Mouse (Mus musculus) forebrain, embryonic 11.5 days (tissue): Measurements from ENCODE around the gene Trim5. TPM values are rescaled to one million over a fixed set of nuclear protein-coding genes. Genes with fewer than 3 reads are reported as not detected.
"Not testable (repeated sequence)": the region's sequence is repeated elsewhere in the genome, so short reads cannot be mapped to it uniquely, and the experiment has no call there.

Experiments
- ATAC-seq: fragments of 200-750 bp; cut with Nextera tagmentation; replicated peaks from 2 replicates; pipeline ENCODE4 v1.8.0; 2017; ENCODE audit warnings: moderate TSS enrichment; ENCODE audit not compliant: low FRiP score
- DNase-seq: peaks from one replicate; pipeline ENCODE4 v3.0.0-alpha.2; 2017; ENCODE audit warnings: low spot score
- H3K27ac ChIP-seq: fragments of 300-500 bp; sonication (generic); 2 replicates; pipeline ENCODE4 v1.5.1; 2014; ENCODE audit warnings: low read depth, low read length
- H3K27me3 ChIP-seq: fragments of 300-500 bp; sonication (generic); 2 replicates; pipeline ENCODE4 v1.6.1; 2014; ENCODE audit warnings: mild to moderate bottlenecking, low read length, mixed read lengths; ENCODE audit not compliant: control insufficient read depth, insufficient read depth
- H3K36me3 ChIP-seq: fragments of 300-500 bp; sonication (generic); 2 replicates; pipeline ENCODE4 v1.6.1; 2014; ENCODE audit warnings: mild to moderate bottlenecking, low read length, moderate library complexity, mixed read lengths; ENCODE audit not compliant: control insufficient read depth, insufficient read depth
- H3K4me1 ChIP-seq: fragments of 300-500 bp; sonication (generic); replicated peaks from 2 replicates; pipeline ENCODE4 v1.6.1; 2014; ENCODE audit warnings: low read length, mixed read lengths; ENCODE audit not compliant: control insufficient read depth, insufficient read depth
- H3K4me2 ChIP-seq: fragments of 300-500 bp; sonication (generic); 2 replicates; pipeline ENCODE4 v1.6.1; 2014; ENCODE audit warnings: low read depth, mild to moderate bottlenecking, low read length, moderate library complexity, mixed read lengths; ENCODE audit not compliant: severe bottlenecking
- H3K4me3 ChIP-seq: fragments of 300-500 bp; sonication (generic); 2 replicates; pipeline ENCODE4 v1.5.1; 2014; ENCODE audit warnings: low read depth, low read length
- H3K9ac ChIP-seq: fragments of 300-500 bp; sonication (generic); 2 replicates; pipeline ENCODE4 v1.6.1; 2014; ENCODE audit warnings: low read length
- H3K9me3 ChIP-seq: fragments of 300-500 bp; sonication (generic); 2 replicates; pipeline ENCODE4 v1.6.1; 2016; ENCODE audit warnings: low read length, mixed read lengths; ENCODE audit not compliant: control insufficient read depth
- WGBS: fragments of 180-500 bp; shearing (Covaris S2); extraction: QIAGEN DNeasy Blood & Tissue Kit; methylation state at CpG from one replicate; pipeline ENCODE4 v1.1.7; 2014; 5-methylcytosine and 5-hydroxymethylcytosine counted together
- polyA plus RNA-seq: library from polyadenylated mRNA; unstranded; fragments of >200 nt; fragmentation: Nextera tagmentation; extraction: Ambion mirVana; gene quantifications from 2 replicates; pipeline ENCODE4 v1.2.1, GENCODE M21; 2014

Gene Trim5
- polyA plus RNA-seq, 1 experiment from 2014 or later, result not detected

DNA sequence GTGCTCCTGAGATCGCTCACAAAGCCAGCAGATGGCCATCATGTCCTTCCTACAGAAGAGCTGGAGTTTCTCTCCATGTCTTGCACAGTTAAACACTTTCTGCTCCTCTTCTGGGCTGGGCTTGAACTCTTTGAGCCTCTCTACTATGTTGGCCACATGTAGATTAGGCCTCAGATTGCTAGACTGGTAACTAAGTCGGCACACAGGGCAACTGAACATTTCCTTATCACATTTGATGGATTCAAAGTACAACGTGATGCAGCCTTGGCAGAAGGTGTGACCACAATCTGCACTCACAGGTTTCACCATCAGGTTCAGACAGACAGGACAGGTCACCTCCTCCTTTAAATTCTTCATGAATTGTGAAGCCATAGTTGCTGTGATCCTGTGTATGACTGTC is 8.5 kb downstream of the Trim5 start:
- not testable (repeated sequence) for H3K36me3 ChIP-seq, H3K4me3 ChIP-seq, ATAC-seq, H3K4me2 ChIP-seq, H3K9me3 ChIP-seq, DNase-seq, H3K27me3 ChIP-seq, H3K4me1 ChIP-seq, H3K9ac ChIP-seq, H3K27ac ChIP-seq
- 89% methylated on average over 3 of the region's 3 CpGs for WGBS

DNA sequence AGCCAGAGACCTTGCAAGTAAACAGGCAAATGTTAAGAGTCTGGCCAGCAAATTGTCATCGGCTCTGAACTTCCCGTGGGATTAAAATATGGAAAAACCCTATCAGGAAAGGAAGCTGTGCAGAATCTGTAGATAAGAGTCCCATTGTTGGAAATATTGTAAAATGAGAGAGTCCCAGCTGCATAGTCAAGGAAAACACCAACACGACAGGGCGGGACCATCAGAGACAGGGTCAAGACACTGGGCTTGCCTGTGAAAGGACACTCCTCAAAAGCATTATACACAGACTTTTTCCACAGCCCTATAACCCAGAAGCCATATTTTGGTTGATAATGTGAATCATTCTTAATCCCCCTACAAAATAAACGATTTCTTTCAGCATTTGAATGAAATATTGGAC is 22.6 kb downstream of the Trim5 start:
- not testable (repeated sequence) for H3K4me1 ChIP-seq, H3K27ac ChIP-seq, DNase-seq, ATAC-seq, H3K4me3 ChIP-seq, H3K9ac ChIP-seq, H3K4me2 ChIP-seq, H3K27me3 ChIP-seq, H3K36me3 ChIP-seq, H3K9me3 ChIP-seq
- WGBS, result 86% methylated on average over 2 of the region's 5 CpGs

DNA sequence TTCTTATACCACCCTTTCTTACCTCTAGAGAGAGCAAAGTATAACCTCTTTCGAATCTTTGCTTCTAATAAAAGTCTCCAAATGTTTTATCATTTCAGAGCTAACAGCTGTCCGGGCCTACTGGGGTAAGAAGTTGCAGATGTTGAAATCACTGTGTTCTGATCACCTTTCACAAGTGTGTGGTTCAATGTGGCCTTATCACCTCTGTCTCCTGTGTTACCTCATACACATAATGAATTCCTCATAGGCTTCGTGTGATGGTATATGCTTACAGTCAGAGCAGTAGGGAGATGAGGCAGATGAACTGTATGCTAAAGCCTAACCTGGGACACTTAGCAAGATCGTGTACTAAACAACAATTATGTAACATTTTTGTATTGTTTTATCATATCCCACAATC is 27.5 kb downstream of the Trim5 start:
- H3K27me3 ChIP-seq, H3K4me3 ChIP-seq, DNase-seq, H3K4me1 ChIP-seq, H3K4me2 ChIP-seq, H3K9ac ChIP-seq, H3K9me3 ChIP-seq, H3K27ac ChIP-seq, ATAC-seq, H3K36me3 ChIP-seq: not testable (repeated sequence)
- WGBS, result 92% methylated on average over 4 of the region's 4 CpGs

DNA sequence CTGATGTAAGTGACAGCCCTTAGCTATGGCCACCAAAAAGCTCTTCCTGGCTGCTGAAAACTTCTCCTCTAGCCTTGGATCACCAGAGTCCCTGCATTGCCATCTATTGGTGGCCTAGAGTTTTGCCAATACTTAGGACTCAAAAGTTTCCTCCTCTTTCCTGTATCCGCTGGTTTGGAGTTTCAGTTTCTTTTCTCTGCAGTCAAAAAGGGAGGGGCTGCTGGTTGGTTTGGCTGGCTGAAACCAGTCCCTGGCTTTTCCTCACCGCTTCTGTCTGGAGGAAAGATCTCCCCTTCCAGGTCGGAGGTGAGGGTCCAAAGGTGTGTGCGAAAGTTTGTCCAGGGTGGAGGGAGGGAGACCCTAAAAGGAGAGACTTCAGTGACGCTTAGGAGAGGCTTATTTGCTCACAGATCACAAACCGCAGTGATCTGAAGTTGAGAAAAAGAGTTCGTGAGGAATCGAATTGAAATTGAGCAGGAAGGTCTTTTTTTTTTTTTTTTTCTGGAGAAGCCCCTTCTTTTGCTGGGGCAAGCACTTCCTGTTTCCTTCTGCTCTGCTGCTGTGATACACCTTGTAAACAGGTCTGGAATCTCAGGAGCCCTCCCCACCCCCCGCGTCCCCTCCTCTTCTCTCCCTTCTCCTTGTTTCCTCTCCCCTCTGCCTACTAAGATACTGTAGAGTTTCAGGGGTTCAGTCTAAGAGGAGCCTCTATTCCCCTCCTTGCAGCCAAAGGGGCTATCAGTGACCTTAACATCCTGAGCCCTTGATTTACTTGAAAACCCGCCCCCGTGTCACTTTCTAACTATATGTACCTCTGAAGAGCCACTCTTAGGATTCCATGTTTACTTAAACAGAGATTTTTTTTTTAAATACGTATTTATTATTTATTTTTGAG is 43.4 kb downstream of the Trim5 start, which contains the start of gene Trim34a:
Gene Trim34a (plus strand): TSS at position 171 of the 895 bp plus-strand sequence.
- H3K4me1 ChIP-seq, result no peaks in the 10 kb centered on the region
- 6% methylated on average over 13 of the region's 13 CpGs for WGBS
- H3K27me3 ChIP-seq, result no peaks in the 10 kb centered on the region
- H3K27ac ChIP-seq, result no peak within 1 kb of the TSS
- ATAC-seq (peak; percentile 76), DNase-seq (peak; percentile 53)
- H3K9ac ChIP-seq, result peak within 1 kb of the TSS; percentile 45; the same call in 1 of the 2 replicates
- no peaks in the 10 kb centered on the region for H3K9me3 ChIP-seq
- peak within 1 kb of the TSS; percentile 21 for H3K4me3 ChIP-seq
- H3K36me3 ChIP-seq, result no peaks in the 10 kb centered on the region
- peak within 1 kb of the TSS; percentile 43; the same call in 1 of the 2 replicates for H3K4me2 ChIP-seq

DNA sequence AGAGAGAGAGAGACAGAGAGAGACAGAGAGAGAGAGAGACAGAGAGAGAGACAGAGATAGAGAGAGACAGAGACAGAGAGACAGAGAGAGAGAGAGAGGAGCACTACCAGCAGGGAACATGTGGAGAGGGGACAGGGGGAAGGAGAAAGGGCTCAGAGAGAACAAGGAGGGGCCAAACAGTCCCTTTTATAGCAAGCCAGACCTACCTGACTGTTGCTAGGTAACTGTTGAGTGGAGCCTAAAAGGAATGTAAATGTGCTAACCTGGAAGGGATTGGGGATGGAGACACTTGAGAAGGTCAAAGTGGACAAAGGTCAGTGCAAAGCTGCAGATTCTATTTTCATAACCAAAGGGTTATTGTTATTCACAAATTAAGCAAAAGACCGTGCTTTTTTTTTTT is 44.3 kb downstream of the Trim5 start:
- ATAC-seq (no peak), DNase-seq (no peak)
- 67% methylated on average over 1 of the region's 1 CpGs for WGBS
- Histone ChIP-seq H3K36me3 (no peaks in the 10 kb centered on the region), H3K9me3 (no peaks in the 10 kb centered on the region), H3K9ac (no peak overlapping the region), H3K4me1 (no peaks in the 10 kb centered on the region), H3K27ac (no peak overlapping the region), H3K4me3 (no peak overlapping the region), H3K27me3 (no peaks in the 10 kb centered on the region), H3K4me2 (no peak overlapping the region)

DNA sequence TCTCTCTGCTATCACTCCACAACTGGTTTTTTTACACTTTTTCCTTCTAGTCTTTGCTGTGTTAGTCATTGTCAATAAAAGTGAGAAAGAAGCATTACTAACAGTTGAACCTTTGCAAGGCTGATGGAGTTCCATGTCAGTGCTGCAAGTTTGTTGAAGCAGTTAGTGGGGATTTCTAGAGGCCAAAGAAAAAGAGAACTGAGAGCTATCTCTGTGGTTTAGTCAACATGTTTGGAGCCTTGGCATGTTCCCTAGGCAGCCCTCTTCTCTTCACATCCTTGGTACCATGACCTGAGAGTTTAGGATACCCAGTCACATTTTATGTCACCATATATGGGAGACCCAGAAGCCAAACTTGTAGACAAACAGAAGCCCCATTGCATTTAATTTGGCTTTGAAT is 47.0 kb downstream of the Trim5 start:
- H3K9ac ChIP-seq, result no peak overlapping the region
- no peak overlapping the region for H3K27ac ChIP-seq
- no peak overlapping the region for H3K4me2 ChIP-seq
- ATAC-seq (no peak), DNase-seq (no peak)
- no peaks in the 10 kb centered on the region for H3K36me3 ChIP-seq
- H3K27me3 ChIP-seq, result no peaks in the 10 kb centered on the region
- no peak overlapping the region for H3K4me3 ChIP-seq
- no peaks in the 10 kb centered on the region for H3K4me1 ChIP-seq
- H3K9me3 ChIP-seq, result no peaks in the 10 kb centered on the region

- WGBS, result 38% methylated on average over 2 of the region's 2 CpGs
- Histone ChIP-seq H3K4me3 (no peak overlapping the region), H3K4me1 (no peaks in the 10 kb centered on the region), H3K27ac (no peak overlapping the region), H3K9ac (no peak overlapping the region), H3K36me3 (no peaks in the 10 kb centered on the region), H3K9me3 (no peaks in the 10 kb centered on the region), H3K4me2 (no peak overlapping the region), H3K27me3 (no peaks in the 10 kb centered on the region)
- no peak for ATAC-seq
- no peak for DNase-seq
These were observed 56.7 kb downstream of the Trim5 start for GRCm38 (mm10) chr7:104231203-104231602.

DNA sequence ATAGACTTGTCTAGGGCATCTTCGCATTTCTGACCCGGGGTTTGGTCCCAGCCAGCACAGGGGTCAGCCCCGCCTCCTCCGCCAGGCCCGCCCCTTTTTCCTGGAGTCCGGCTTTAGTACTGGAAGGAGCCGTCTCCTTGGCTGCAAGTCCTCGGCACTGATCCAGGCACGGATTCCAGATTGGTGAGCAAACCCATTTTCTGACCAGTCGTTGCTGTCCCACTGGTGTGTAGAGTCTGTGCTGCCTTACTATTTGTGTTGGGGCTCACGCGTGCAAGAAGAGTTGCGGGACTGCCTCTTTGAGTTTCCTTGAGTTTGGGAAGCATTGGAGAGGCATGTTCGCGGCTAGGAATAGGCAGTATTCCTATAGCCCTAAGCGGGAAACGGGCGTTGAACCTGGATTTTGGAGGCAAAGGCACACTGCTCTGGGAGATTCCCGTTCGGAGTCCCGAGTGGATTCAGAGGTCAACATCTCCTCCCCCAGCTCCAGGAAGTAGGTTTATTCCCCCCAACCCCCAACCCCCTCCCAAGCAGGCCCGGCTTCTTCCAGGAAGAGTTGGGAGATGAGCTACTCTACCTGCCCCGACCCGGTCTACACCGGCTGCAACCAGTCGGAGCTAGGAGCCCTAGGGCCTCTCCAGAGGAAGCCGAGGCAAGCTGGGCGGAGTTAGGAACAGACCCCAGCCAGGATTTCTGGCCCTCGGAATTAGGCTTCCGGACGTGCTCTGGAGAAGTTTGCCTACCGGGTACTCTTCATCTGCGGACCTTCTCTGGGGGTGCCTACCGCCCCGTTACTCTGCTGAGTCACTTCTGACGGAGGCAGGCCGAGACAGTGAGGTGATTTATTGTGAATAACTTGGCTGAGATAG is 69.0 kb downstream of the Trim5 start, which contains the start of gene Trim6:
Gene Trim6 (plus strand): TSS at position 93 of the 869 bp plus-strand sequence.
- Histone ChIP-seq H3K4me1 (no peaks in the 10 kb centered on the region), H3K9ac (peak within 1 kb of the TSS; percentile 44), H3K4me3 (peak within 1 kb of the TSS; percentile 29), H3K36me3 (no peaks in the 10 kb centered on the region), H3K4me2 (peak within 1 kb of the TSS; percentile 57), H3K27me3 (no peaks in the 10 kb centered on the region), H3K27ac (no peak within 1 kb of the TSS), H3K9me3 (no peaks in the 10 kb centered on the region)
- ATAC-seq, result peak; percentile 83
- DNase-seq, result peak; percentile 70
- WGBS, result 2% methylated on average over 37 of the region's 37 CpGs
